Mouse (Mus musculus): ENCODE results near the gene Cmss1.
"Not testable (repeated sequence)": the region's sequence is repeated elsewhere in the genome, so short reads cannot be mapped to it uniquely, and the experiment has no call there.

The Cmss1 gene

DNA sequence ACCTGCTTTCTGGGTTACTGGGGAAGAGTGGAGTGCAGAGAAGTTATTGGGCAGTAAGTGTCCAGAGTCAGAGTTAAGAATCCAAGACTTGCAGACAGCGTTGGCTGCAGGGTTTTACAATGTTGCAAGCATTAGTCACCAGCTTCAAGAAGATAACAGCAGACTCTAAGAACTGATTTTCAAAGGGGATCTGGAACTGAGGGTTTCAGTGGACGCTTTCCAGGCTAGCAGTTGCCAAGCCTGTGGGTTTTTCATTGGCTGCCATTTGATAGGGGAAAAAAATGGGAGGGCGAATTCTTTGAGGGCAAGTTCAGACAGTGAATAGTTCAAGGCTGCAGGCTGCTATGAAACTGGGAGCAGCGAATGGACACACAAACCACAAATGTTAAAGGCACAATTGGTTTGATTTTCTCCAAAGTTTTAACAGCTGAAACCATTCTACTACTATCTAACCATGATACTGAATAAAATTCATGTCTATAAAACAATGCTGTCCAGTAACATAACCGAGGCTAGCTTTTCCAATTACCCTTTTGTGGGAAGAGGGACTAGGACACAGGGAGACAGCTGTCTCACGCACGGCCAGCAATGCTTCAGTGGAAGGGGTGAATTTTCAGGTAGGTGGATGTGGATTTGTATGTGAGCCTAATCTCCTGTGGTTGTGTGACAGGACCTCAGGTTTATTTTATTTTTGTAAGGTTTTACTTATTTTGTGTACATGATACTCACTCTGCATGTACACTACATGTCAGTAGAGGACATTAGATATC, 179.0 kb downstream of the Cmss1 start:
- DNase-seq (ENCODE audit: low spot score) = no peak

DNA sequence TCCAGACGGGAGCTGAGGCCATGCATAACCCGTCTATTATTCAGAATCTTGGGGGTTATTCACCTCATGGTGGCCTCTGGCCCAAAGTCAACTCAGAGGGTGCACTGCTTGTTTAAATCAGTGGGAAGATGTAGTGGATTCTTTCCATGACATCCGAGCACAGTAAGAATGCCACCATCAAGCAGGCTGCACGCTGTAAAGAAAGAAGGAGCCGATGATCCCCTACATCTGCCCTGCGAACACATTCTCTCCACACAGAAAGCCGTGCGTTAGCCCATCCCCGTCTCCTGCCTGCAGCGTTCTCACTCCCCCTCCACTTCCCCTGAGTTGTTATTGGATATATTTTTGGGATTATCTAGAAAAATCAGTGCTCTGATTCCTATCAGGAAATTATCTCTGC, 180.0 kb downstream of the Cmss1 start:
- DNase-seq (ENCODE audit: low spot score) = no peak

DNA sequence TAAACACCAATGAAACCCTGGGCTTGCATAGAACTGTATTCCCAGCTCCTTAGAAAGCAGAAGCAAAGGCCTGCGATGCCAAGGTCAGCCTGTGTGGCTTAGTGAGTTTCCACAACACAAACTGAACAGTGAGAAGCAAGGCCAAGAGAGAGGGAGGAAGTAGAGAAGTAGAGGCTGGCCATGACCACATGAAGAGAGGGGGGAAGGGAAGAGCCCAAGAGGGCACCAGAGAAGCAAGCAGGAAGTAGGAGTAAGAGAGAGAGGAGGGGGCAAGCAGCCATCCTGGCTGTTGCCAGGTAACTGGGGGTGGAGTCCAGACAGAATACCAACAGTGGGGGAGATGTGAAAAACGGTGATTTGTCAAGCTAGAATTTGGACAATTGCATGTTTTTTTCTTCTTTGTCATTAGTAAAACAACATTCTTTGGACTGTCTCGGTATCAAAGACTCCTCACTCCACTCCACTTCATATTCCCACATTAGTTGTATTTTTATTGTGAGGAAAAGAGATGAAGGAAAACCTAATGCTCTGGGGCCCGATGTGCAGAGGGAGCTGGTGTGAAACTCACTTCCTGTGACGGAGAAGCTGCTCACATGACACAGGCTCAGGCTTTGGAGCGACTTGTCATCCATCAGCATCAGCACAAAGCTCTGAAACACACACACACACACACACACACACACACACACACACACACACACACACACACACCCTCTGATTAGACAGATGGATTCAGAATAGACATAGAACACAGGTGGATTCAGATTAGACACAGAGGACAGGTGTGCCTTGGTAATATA, 183.5 kb downstream of the Cmss1 start:
- DNase-seq (ENCODE audit: low spot score) = peak; percentile 29

DNA sequence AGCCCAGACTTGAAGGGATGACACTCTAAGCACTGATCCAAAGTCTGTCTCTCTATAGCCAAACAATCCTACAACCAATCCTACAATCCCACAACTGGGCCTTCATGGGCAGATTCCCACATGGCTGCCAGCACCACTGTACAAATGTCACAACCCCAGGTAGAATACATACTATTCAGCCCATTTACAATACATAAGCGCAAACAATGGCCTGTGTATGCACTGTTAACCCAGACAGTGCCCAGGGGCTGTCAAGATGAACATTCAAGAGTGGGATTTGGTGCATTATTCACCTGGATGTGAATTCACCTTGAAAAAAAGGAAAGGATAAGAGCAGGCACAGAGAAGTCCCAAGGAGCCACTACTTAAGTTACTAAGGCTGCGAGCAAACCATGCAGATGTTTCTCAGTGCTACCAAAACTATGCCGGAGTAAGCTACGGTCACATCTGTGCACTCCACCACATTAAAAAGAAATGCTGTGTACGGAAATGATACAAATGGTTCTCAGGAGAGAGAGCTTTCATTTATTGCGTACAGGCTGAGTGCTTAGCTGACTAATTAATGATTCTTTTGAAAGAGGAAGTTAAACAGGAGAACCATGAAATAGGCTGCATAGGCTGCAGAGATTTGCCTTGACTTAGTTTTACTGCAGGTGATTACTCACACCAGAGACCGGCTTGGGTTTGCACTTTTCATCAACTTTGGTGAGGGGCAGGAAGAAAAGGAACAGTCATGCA, 184.8 kb downstream of the Cmss1 start:
- DNase-seq (ENCODE audit: low spot score) = no peak

DNA sequence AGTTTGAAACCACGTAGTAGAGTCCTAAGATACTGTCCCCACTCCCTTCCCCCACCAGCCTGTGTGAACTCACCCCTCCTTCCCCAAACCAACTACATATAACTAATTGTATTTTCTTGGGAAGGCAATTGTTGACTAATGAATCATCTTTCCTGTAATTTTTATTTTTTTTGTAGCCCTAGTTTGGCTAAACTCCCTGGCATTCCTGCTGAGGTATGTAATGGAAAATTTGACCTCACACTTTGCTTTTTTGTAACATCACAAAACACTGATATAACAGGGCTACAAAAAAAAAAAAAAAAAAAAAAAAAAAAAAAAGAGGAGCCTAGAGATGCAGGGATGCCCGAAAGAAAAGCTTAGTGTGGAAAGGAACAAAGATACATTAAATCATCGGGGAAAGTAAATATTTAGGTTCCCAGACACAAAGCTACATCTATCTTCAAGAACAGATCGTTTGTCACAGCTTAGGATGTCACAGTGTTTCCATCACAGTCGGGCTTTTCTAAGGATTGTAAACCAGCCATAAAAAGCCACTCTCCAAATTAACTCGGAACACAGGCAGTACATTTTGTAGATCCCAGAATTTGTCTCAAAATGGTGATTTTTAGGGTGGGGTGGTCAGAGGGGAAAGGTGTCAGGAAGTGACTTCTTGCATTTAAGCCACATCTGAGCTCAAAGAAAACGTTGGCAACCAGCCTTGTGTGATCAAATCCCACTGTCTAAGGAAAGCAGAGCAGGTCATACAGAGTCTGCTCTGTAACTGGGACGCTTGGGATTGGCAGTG, 185.7 kb downstream of the Cmss1 start:
- DNase-seq (ENCODE audit: low spot score) = peak; percentile 34

DNA sequence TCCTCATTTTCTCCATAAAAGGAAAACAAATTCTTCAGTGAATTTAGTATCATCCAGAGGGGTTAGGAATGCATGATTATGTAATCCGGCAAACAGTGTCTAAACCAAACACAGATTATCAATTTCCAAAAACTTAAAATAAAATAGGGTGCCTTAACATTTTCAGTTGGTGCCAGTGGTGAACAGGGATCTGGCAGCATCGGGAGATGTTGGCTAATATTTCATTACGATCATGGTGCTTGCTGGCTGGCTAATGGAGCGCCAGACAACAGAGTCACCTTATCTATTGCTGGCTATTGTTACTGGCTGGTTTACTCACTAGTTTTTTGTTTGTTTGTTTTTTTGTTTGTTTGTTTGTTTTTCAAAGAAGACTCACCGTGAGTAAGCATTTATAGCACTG, 186.8 kb downstream of the Cmss1 start:
- DNase-seq (ENCODE audit: low spot score) = no peak

DNA sequence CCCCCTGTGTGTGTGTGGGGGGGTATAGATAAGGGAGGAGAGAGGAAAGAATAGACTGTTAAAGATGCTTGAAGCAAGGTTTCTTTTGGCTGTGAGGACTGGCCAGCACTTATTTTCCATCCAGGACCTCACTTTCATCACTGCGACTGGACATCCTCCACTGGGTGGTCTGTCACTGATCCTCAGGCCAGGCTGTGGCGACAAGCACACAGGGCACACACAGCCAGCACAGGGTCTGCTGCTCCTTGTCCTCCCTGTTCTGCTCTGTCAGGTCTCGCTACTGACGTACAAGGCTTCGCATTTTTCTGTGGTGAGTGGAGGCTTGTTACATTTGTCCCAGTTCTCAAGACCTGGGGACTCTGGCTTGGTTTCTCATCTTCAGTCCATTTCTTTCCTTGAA, 187.3 kb downstream of the Cmss1 start:
- no peak for DNase-seq (ENCODE audit: low spot score)

DNA sequence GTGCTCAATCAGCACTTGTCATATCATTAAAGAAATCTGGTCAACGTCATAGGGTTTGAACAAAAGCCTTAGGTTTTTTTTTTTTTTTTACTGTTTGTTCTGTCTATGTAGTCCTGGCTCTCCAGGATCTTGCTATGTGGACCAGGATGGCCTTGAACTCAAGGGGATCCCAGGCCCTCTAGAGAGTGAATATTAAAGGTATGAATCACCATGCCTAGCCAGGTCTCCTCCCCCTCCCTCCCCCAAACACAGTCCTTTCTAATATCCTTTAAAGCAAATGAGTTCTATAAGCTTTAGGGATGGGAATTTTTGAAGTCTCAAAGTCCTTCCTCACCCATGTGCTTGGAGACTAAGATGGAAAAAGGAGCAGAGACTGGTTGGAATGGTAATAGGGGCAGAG, 188.7 kb downstream of the Cmss1 start:
- no peak for DNase-seq (ENCODE audit: low spot score)

DNA sequence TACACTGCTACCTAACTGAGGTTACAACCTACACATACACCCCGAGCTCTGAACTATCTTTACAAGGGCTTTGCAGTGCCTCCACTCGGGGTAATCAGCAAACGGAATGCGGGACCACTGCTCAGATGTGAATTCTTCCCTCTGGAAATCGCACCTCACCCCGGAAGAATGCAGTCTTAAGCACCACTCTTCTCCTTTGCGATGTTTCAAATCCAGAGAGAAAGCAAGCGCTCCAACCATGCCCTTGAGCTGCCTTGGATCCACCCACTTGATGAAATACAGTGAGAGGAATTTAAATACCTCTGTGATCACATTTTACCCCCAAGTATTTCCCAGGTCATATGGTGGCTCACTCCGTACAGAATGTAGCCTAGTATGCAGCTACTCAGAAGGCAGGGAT, 189.6 kb downstream of the Cmss1 start:
- DNase-seq (ENCODE audit: low spot score) = no peak

DNA sequence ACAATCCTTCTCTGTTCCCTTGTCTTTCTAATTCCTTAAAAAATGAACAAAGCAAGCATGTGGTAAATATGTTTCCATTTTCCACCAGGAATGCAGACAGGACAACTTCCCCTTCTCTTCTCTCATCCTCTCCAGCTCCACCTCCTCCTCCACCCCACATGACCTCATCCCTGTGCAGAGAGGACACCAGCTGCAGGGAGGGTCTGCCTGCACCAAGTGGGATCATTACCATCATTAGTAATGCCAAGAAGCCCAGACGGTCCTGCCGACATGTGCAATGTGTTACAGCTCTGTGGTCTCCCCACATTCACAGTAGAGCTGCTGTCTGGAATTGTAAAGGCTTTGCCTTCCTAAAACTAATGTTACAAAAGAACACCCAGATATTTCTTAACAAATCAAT, 190.6 kb downstream of the Cmss1 start:
- DNase-seq (ENCODE audit: low spot score) = peak; percentile 25

DNA sequence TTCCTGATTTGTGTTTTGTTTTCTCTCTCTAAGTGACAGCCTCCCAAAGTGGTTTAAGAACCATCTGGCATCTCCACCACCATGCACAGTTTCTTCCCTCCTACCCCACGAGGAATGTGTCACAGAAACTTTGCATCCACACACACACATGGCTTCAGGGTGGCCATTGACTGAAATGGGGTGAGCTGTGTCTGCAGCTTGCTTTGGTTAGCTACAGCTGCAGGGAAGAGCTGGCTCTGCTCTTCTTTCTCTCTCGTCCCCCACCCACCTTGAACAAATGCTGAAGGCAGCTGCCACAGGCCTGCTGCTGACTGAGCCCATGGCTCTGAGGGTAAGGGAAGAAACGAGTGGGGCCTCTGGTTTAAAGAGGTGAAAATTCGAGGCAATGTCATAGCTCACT, 193.9 kb downstream of the Cmss1 start:
- DNase-seq (ENCODE audit: low spot score) = no peak

DNA sequence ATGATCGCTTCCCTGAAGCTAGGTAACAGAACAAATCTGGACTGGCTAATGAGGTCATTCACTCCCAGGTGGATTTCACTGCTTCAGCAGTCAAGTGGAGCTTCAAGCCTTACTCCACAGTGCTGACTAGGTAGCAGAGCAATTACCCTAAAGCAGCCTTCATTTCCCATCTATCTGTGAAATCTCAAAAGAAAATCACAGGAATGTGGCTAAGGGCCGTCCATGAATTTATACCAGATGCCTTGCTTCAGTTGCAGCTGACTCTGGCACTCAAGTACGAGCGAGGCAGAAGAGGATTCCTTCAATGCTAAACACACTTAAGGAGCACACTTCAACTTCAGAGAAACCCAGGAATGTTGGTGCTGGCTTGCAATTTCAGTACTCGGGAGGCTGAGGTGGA, 202.8 kb downstream of the Cmss1 start:
- DNase-seq (ENCODE audit: low spot score) = no peak

DNA sequence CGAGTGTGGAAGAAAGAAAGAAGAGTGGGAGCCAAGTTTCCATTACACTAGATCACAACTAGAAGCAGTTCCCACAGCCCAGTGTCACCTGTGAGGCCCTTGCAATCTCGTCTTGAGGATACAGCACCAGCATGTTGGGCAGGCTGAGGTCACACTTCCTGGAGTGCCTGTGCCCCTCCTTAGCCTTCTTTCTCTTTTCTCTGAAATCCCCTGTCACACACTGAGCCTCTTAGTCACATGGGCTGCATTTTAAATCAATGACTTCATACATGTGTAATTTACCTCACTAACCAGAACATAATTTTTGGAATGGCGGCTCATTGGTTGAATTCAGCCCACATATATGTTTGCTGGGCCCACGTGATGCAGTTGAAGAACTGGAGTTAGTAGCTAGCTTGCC, 203.8 kb downstream of the Cmss1 start:
- DNase-seq (ENCODE audit: low spot score) = no peak

DNA sequence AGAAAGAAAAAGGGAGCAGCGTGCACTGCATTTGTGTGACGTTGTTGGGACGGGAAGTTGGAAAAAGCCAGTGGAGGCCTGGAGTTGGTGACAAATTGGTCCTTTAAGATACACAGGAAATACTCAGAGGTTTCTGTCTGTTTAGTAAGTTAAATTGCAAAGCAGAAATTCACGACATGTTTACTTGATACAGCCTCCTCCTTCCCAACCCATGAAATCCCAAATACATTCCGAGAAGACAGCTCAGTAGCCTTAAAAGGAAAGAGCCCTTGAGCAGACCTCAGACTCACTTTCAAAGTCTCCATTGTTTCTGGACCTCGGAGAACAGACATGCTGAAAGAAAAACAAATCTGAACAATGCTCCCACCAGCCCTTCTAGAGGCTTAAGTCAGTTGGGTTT, 205.0 kb downstream of the Cmss1 start:
- DNase-seq (ENCODE audit: low spot score) = no peak

DNA sequence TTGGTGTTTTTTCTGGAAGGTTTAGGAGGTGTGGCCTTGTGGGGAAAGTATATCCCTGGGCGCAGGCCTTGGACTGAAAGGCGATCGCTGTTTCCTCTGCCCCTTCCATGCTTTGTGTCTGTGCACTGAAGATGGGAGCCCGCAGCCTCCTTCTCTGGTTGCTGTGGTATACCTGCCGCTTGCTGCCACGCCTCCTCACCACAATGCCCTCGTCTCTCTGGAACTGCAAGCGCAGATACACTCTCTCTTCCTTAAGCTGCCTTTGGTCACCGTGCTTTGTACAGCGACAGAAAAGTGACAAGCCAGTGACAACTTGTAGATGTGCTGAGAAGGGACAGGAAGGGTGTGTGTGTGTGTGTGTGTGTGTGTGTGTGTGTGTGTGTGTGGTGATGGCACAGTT, 207.1 kb downstream of the Cmss1 start:
- DNase-seq (ENCODE audit: low spot score) = no peak

DNA sequence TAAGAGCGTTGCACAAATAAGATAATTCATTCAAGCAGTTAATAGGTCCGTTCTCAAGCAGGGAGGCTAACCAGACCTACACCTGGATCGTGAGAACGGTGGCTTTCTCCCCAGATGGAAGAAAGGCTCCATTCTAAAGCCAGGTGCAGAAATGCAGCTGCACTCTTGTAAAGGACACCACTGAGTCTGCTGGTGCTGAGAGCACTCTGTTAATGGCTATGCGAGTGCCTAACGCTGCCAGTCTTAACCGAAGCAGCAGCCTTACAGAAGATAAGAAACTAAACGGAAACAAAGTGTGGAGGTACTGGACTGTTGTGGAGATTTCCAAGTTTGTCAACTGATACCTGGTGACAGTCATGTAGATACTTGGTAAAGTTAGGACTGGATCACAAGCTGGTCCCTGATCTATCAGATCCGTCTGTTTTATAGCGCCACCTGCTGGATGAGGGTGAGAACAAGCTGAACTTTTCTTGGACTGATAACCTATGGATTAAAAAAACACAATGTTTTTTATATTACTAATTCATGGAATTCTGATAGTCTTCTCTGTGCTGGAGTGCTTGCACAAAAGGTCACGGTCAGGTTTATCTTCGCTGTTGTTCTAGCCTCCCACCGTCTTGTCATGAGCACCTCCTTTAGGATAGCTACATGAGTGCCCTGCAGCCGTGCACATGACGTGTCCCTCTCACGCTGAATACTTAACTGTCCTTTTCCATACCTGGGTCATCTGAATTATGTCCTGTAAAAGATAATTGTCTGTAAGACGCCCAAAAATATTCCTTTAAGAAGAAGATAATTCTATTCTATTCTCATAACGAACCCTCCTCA, 208.1 kb downstream of the Cmss1 start:
- DNase-seq (ENCODE audit: low spot score) = peak; percentile 87

DNA sequence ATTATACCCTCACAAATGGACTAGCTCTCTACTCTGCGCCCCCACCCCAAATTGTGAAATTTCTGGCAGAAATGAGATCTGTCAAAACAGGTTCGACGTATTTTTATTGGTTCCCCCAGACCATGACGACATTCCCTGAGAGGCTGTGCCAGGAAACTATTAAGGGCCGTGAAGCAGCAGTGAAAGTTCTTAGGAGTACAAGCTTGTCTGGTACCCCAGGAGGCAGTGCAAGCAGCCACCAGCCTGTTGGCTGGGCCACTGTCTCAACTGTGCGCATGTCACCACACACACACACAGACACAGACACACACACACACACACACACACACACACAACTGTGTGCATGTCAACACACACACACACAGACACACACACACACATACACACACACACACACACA, 208.8 kb downstream of the Cmss1 start:
- DNase-seq (ENCODE audit: low spot score) = no peak

DNA sequence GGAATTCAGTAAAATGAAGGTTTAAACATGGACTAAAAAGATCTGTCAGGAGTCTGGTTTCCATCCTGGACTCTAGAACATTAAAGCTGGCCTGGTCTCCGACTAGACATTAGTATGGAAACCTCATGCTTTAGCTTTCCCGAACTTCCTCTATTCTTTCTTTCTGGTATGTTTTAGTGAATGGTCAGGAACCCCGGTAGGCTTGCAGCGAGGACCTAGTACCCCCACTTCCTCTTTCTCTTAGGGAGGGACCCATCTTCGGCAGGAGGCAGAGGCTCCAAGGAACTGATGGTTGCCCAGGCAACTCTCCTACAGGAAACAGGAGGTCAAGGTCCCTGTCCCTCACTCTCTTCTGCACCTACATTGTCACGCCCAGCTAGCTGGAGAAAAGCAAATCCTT, 210.4 kb downstream of the Cmss1 start:
- no peak for DNase-seq (ENCODE audit: low spot score)

DNA sequence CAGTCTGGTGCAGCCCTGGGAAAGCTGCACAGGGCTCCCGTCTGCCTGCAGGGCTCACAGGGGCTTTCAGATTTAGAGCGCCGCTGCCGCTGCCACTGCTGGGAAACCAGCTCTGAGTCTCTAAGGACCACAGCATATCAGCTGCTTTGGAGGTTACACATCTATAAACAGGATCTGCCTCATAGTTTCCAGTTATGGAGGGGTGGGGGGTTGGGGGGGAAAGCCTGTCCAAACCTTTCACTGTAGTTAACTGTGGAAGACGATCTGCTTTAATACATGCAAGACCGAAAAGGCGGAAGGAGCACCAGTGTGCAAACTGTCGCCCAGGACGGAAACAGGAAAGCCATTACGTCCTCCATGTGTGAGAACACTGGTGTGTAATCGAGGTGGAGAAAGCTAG, 213.5 kb downstream of the Cmss1 start:
- no peak for DNase-seq (ENCODE audit: low spot score)

DNA sequence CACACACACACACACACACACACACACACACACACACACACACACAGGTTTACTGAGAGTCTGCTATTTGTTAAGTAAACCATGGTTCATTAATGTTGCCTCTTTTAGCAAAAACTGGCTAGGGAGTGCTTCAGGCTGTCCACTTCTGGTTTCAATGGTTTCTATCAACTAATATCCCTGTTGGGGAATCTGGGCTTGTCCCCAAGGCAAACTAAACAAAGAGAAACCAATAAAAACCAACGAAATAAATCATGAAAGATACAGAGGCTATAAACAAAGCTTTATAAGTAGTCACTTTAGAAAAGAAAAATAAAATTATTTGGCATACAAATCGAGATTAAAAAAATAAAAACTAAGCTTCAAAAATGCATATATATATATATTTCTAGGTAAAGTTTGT, 214.2 kb downstream of the Cmss1 start:
- no peak for DNase-seq (ENCODE audit: low spot score)

DNA sequence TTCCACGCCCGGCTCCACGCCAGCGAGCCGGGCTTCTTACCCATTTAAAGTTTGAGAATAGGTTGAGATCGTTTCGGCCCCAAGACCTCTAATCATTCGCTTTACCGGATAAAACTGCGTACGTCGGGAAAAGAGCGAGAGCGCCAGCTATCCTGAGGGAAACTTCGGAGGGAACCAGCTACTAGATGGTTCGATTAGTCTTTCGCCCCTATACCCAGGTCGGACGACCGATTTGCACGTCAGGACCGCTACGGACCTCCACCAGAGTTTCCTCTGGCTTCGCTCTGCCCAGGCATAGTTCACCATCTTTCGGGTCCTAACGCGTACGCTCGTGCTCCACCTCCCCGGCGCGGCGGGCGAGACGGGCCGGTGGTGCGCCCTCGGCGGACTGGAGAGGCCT, 215.5 kb downstream of the Cmss1 start:
- DNase-seq (ENCODE audit: low spot score) = not testable (repeated sequence)

Measured in embryo, embryonic 10 days (tissue).